Mouse (Mus musculus): ENCODE results near the gene Tmem200b.

Gene Tmem200b

GRCm38 (mm10) chr4:131949903-131950302, 28.3 kb downstream of the Tmem200b start:
- no peak for DNase-seq (ENCODE audit: low read depth in 2 of 2, low spot score in 2 of 2)

GRCm38 (mm10) chr4:131950657-131951056, 29.1 kb downstream of the Tmem200b start:
- DNase-seq (ENCODE audit: low read depth in 2 of 2, low spot score in 2 of 2) = no peak

GRCm38 (mm10) chr4:131957161-131957560, 35.6 kb downstream of the Tmem200b start:
- no peak for DNase-seq (ENCODE audit: low read depth in 2 of 2, low spot score in 2 of 2)

GRCm38 (mm10) chr4:131968873-131969272, 47.3 kb downstream of the Tmem200b start:
- DNase-seq (ENCODE audit: low read depth in 2 of 2, low spot score in 2 of 2) = no peak

- no peak for DNase-seq (ENCODE audit: low read depth in 2 of 2, low spot score in 2 of 2)
Observed at GRCm38 (mm10) chr4:131970244-131970853, 48.8 kb downstream of the Tmem200b start.
